Mouse (Mus musculus) kidney, adult 2 months (tissue): ENCODE data around the gene Acadsb.

ENCODE experiments used
- CTCF ChIP-seq: fragments of 200-500 bp; conservative IDR thresholded peaks from 2 replicates; pipeline ENCODE4 v1.5.1; 2011; ENCODE audit warnings: low read depth, mild to moderate bottlenecking, control low read depth, low read length, moderate library complexity, mixed read lengths; ENCODE audit not compliant: insufficient read depth, insufficient read length
- POLR2A ChIP-seq: fragments of 200-500 bp; IDR thresholded peaks from one replicate; pipeline ENCODE4 v1.6.1; 2011; ENCODE audit warnings: low read depth, low read length, control low read depth

DNA sequence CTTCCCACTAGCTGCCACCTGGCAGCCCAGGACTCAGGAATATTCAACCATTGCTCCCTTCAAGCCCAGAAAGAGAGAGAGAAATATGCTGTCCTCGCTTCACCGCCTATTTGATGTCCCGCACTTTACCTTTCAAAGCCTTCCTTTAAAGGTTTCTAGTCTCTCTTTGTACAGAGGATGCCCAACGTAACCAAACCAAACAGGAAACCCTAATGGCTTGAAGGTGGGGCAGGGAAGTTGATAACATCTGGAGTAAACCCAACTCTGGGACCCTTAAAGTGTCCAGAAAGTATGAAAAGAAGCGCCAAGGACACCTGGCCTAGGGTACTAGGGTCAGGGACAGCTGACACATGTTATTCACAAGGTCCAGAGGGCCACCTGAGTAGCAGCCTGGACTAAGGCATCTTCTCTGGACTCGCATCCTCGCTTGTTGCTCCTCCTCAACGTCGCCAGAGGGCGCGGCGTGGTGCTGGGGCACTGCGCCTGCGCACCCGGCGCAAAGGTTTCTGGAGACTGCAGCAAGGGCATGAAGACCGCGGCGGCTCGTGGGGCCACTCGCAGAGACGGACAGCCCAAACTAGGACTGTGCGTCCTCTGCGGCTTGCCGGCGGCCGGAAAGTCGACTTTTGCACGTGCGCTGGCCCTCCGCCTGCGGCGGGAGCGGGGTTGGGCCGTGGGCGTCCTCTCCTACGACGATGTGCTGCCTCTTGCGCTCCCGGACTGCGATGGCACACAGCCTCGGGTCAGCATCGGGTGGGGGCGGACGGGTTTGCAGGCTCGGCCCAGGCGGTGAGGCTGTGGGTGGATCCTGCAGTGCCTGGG is 39.5 kb upstream of the Acadsb start, which contains the start of gene Pstk:
- TF ChIP-seq POLR2A (peak; percentile 79), CTCF (peak; percentile 83)
